In the genomic region with DNA sequence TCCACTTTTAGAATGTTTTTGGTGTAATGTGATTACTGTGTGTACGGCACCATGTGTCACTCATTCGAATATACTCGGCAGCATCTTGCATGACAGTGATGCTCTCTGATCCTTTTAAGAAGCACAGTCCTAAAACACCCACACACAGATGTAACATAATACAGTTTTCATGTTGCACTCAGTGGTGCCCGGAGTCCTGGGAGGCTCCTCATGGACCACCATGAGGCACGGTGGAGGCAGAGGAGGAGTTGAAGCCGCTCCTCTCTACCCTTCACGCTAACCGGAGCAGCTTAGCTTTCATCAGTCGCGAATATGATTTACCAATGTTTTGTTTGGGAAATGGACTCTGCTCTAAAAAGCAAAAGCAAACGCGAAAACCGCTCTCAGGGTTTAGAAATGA, we compare ENCODE assay signal across 24 mouse cellular contexts.
DNase-seq lines count a peak whose midpoint lies in the region; ATAC-seq and TF ChIP-seq lines count a peak whose summit lies in the region.
"Had no signal": no experiment of that assay in that cellular context is flagged by ENCODE, and none has a peak within 500 bp of the region (broad histone marks: within the 10 kb centered on the region; RNA-seq: fewer than 3 reads in every experiment).

No protein-coding gene starts in this region.

- no peak overlapping the region for H3K9ac ChIP-seq in kidney, embryonic 15.5 days
- H3K9ac ChIP-seq in kidney, postnatal 0 days (ENCODE audit: low read depth, low read length), result no peak overlapping the region
- H3K9ac ChIP-seq: embryonic facial prominence, embryonic 12.5 days; forebrain, embryonic 13.5 days; forebrain, embryonic 15.5 days had no signal

- H3K27me3 ChIP-seq in kidney, embryonic 15.5 days, result no peaks in the 10 kb centered on the region
- H3K27me3 ChIP-seq in kidney, postnatal 0 days (ENCODE audit: insufficient read depth, low read length), result no peaks in the 10 kb centered on the region
- H3K27me3 ChIP-seq: CH12.LX; embryonic facial prominence, embryonic 12.5 days; forebrain, embryonic 13.5 days; forebrain, embryonic 15.5 days; Patski had no signal

- ATAC-seq in frontal cortex, adult (ENCODE audit: low TSS enrichment), result peak; percentile 42
- peak; percentile 68 for ATAC-seq in kidney, embryonic 15.5 days (replicated peaks; ENCODE audit: low FRiP score)
- 0 out of 2 replicates have a peak, but pooled peaks have one; percentile 40 for ATAC-seq in kidney, postnatal 0 days (replicated peaks; ENCODE audit: low FRiP score, low read depth)
- ATAC-seq: activated CD4-positive, CD25-positive, alpha-beta regulatory T cell, adult 4 months; CD4-positive, CD25-positive, alpha-beta regulatory T cell, adult 4 months; forebrain, embryonic 13.5 days; forebrain, embryonic 15.5 days; Patski had no signal

- DNase-seq in frontal cortex, postnatal 14 days (ENCODE audit: low spot score in 2 of 2), result no peak
- no peak for DNase-seq in kidney, adult 11 months
- peak; percentile 59 for DNase-seq in kidney, postnatal 0 days (ENCODE audit: low spot score)
- no peak for DNase-seq in kidney, adult 9 months
- DNase-seq: adrenal gland, adult 8-10 months; adrenal gland, postnatal 14 days; adrenal gland, postnatal 36 days; B cell, adult 2 months; cerebellum, adult 11-12 months; cerebellum, adult 2 months; cerebellum, adult 9-10 months; cerebellum, postnatal 10 days; cerebellum, postnatal 25 days had no signal

- 26% methylated on average over 13 of the region's 13 CpGs for WGBS in kidney, embryonic 15.5 days
- WGBS in kidney, postnatal 0 days, result 35% methylated on average over 13 of the region's 13 CpGs

- TF ChIP-seq CTCF in kidney, postnatal 0 days (IDR thresholded peaks at IDR 0.05; ENCODE audit: low read depth), result no peak

- H3K4me2 ChIP-seq in kidney, embryonic 15.5 days, result peak overlapping the region; percentile 33
- H3K4me2 ChIP-seq in kidney, postnatal 0 days (ENCODE audit: low read length), result peak overlapping the region; percentile 44
- H3K4me2 ChIP-seq: embryonic facial prominence, embryonic 12.5 days; forebrain, embryonic 13.5 days; forebrain, embryonic 15.5 days had no signal

- H3K9me3 ChIP-seq in kidney, embryonic 15.5 days (replicated peaks), result no peaks in the 10 kb centered on the region
- no peaks in the 10 kb centered on the region for H3K9me3 ChIP-seq in kidney, postnatal 0 days (replicated peaks; ENCODE audit: low read length)
- H3K9me3 ChIP-seq: embryonic facial prominence, embryonic 10.5 days; embryonic facial prominence, embryonic 12.5 days; forebrain, embryonic 13.5 days; forebrain, embryonic 15.5 days; G1E had no signal

- no peak overlapping the region for H3K4me3 ChIP-seq in kidney, embryonic 15.5 days (replicated peaks)
- H3K4me3 ChIP-seq in kidney, postnatal 0 days (replicated peaks; ENCODE audit: low read depth, low read length), result no peak overlapping the region
- H3K4me3 ChIP-seq: embryonic facial prominence, embryonic 10.5 days; embryonic facial prominence, embryonic 12.5 days; forebrain, embryonic 13.5 days; forebrain, embryonic 15.5 days had no signal

- 0 out of 2 replicates have a peak, but pooled peaks cover 6% of the 10 kb centered on the region for H3K36me3 ChIP-seq in kidney, embryonic 15.5 days
- H3K36me3 ChIP-seq in kidney, postnatal 0 days (ENCODE audit: insufficient read depth, low read length), result no peaks in the 10 kb centered on the region
- H3K36me3 ChIP-seq: embryonic facial prominence, embryonic 10.5 days; embryonic facial prominence, embryonic 12.5 days had no signal

- peaks cover 14% of the 10 kb centered on the region for H3K4me1 ChIP-seq in kidney, embryonic 15.5 days
- no peaks in the 10 kb centered on the region for H3K4me1 ChIP-seq in kidney, postnatal 0 days (replicated peaks; ENCODE audit: insufficient read depth, low read length)
- H3K4me1 ChIP-seq: embryonic facial prominence, embryonic 10.5 days; embryonic facial prominence, embryonic 12.5 days; forebrain, embryonic 13.5 days; forebrain, embryonic 15.5 days had no signal

- H3K27ac ChIP-seq in kidney, embryonic 15.5 days, result peak overlapping the region; percentile 59
- H3K27ac ChIP-seq in kidney, postnatal 0 days, result peak overlapping the region; percentile 25; the same call in 1 of the 2 replicates
- H3K27ac ChIP-seq: embryonic facial prominence, embryonic 10.5 days; embryonic facial prominence, embryonic 12.5 days; forebrain, embryonic 13.5 days; forebrain, embryonic 15.5 days had no signal
